Mouse (Mus musculus): Measurements from ENCODE around the gene Iqsec1. TPM values are rescaled to one million over a fixed set of nuclear protein-coding genes. Genes with fewer than 3 reads are reported as not detected.

Gene Iqsec1
- total RNA-seq, 2 experiments from 2014 or later = 343 TPM

DNA sequence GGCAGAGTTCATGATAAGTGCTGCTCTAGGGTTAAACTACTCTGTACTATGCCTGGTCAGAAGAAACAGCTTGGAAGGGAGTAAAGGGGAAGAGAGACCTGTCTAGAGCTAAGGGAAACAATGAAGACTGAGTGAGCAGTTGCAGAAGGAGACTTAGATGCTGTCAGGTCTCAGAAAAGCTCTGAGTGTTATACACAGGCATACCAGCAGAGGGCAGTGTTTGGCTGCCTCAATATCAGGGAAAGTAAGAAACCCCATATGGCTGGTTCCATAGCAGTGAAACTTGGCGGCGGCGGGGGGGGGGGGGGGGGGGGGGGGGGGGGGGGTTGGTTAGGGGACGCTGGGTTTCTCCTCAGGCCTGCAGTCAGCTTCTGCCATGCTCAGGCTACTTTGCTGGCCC lies 169.5 kb downstream of the Iqsec1 start:
- peak; percentile 70 to 77 for DNase-seq (ENCODE audit: low spot score in 2 of 2)

DNA sequence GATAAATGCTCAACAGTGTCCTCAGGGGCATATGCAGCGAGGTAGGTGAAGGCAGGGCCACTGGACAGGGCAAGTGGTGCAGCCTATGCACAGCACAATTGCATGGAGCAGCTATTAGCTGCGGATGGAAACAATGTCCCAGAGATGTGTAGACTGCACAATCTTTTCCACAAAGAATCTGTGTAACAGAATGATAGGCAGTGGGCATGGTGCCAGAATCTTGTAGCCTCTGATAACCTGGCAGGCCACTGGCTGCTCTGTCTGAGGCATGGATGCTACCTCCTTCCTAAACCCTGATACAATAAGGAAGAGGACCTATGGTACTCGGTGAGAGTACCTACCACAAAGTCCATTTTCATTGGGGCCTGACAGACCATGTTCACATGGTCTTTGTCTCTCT lies 171.9 kb downstream of the Iqsec1 start:
- DNase-seq (ENCODE audit: low spot score in 2 of 2) = no peak

DNA sequence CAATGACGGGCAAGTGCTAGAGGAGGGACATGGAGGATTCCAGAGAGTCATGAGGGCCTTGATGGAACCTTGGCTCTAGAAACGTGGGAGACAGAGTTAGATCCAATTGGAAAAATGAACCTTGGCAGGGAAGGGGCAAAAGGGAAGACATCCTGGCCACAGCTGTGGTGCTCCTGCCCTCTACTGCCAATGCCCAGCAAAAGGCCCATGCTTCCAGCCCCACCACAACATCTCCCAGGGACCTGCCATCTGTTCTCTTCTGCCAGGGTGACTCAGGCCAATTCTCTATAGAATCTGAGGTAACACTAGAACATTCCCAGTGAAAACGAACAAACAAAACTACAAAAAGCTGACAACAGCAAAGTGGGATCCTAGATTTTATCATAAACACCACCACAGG lies 173.1 kb downstream of the Iqsec1 start:
- DNase-seq (ENCODE audit: low spot score in 2 of 2) = no peak

DNA sequence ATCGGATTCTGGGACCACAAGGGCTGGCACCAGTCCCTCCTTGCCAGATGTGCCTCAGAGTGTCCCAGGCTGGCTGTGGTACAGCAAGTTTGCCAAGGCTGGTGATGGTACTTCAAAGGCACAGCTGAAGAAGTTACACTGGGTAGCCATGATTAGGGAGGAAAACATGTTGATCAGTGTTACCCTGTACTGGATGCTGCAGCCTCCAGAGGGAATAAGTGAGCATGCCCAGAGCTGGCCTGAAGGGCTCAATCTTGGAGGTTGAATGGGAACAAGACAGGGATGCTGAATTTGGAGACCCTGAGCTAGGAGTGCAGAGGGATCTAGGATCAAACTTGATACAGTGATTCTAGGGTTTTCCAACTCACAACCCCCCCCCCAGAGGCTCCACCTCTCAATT lies 175.0 kb downstream of the Iqsec1 start:
- DNase-seq (ENCODE audit: low spot score in 2 of 2) = no peak

DNA sequence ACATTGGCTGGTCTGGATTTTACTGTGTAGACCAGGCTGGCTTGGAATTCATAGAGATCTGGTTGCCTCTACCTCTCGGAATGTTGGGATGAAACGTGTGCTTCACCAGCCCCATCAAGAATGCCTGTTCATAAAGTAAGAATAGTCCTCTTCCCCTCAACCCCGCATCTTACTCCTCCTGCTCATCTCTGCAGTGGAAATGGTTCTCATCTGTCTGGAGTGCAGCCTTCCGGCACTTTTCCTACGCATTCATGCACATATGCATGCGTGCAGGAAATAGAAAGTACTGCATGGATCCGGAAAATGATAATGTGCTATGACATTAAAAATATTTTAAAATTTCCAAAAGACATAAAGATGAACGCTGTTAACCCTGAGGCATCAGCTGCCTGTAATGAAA lies 175.9 kb downstream of the Iqsec1 start:
- no peak for DNase-seq (ENCODE audit: low spot score in 2 of 2)

DNA sequence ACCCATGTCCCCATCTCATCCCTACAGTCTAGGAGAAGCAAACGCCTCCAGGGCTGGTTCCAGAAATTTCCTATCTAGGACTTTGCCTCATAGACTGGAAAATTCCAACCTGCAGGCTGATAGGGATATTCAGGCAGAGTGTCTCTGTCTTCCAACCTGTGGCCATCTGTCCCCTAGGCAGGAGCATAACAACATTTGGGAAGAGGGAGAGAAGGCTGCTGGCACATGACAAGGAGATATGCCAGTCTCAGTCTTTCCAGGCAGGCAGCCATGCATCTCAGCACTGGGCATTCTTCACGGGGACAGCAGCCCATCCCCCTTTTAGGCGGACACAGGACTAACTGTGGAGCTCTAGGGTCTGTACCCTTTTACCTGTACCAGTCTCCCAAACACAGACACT lies 176.4 kb downstream of the Iqsec1 start:
- DNase-seq (ENCODE audit: low spot score in 2 of 2) = peak in 1 of 2 experiments; percentile 33

DNA sequence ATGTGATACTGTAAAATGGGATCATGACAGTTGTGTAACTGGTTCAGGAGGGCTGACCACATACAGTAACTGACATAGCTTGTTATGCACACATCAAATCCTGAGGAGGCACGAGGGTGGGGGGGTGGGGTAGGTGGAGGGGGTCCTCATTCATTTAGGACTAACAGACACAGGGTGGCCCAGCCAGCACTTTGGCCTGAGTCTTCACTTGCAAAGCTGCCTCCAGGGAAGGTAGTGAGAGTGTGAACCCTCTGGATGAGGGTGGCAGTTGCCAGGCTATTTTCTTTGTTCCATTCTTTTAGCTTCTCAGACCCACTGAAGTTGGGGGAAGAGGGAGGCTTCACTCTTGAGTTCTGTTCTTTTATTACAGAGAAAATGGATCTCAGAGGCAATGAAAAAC lies 177.9 kb downstream of the Iqsec1 start:
- no peak for DNase-seq (ENCODE audit: low spot score in 2 of 2)

DNA sequence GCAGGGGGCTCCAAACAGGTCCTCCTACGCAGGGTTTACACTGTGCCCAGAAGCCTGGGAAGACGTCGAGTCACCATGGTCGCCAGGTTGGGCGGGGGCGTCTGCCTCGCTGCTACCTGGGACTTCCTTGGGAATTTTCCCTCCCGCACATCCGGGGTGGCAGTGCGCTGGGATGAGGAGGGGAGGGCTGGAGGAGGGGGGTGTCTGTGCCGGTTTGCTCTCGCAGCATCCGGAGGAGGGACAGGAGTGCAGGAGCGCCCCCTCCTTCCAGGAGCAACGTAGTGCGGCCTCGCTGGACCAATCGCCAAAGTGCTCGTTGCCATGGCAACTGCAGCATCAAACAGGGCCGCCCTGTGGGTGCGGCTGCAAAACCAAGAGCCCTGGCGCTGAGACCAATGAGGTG lies 178.5 kb downstream of the Iqsec1 start:
- DNase-seq (ENCODE audit: low spot score in 2 of 2) = peak; percentile 93 to 97

DNA sequence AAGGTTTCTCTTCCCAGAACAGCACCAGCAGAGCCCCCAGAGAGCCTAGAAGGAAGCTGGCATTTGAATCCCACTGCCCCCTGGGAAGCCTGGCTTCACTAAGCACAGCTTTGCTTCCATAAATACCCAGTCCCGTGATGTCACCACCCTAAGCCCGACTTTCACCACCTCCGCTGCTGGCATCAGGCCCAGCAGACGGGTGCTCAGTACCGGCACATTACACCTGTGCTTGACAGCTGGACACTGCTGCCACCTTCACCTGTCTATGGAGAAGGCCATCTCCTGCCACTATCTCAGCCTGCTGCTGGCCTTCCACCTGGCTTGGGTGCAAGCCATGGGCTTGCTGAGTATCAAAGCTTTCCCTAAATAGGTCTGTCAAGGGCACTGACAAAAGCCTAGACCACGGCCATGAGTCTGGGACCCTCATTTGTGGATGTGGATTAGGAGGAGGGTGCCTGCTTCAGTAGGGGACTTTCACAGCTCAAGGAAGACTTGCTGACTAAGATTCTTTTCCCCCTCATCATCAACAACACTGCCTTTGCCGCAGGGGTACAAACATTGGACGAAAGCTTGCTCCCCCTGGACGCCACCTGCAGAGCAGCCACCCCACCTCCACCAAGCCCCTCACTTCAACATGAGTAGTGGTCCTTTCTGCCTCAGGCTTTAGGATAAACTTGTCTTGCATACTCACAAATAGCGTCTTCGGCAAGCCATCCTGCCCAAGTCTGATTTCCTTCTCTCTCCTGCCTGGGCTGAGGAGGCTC lies 179.2 kb downstream of the Iqsec1 start:
- DNase-seq (ENCODE audit: low spot score in 2 of 2) = peak; percentile 61

DNA sequence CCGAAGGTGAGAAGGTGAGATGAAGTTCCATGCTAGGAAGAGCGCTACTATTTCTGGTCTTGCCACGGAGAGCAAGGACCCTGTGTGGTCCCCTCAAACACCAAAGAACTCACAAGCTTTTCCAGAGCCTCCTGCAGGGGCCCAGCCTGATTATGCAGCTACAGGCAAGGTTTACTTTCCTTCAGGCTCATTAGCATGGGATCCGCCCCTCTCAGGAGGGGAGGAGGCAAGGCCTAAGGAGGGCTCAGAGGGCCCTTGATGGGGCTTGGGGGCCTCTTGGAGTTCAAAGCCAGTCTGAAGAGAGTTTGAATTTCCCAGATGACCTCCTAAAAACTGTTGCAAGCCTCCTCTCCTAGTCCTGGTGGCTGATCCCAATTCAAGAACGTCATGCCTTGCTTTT lies 179.9 kb downstream of the Iqsec1 start:
- no peak for DNase-seq (ENCODE audit: low spot score in 2 of 2)

DNA sequence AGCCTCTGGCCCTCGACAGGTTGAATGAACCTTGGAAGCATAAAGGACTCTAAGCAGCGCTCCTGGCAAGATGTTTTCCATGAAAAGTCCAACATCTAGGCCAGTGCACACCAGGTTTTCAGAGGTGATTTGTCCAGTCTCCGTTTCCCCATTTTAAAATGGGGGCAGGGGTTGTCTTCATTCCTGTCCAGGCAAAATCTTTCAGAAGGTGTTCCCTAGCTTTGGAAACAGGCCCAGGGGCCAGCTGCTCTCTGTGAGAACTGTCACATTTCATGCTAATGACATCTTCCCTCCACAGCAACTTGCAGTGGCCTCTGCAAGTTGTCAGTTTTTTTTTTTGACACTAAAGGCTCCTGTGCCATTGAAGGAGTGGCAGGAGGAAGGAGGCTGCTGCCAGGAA lies 180.4 kb downstream of the Iqsec1 start:
- no peak for DNase-seq (ENCODE audit: low spot score in 2 of 2)

DNA sequence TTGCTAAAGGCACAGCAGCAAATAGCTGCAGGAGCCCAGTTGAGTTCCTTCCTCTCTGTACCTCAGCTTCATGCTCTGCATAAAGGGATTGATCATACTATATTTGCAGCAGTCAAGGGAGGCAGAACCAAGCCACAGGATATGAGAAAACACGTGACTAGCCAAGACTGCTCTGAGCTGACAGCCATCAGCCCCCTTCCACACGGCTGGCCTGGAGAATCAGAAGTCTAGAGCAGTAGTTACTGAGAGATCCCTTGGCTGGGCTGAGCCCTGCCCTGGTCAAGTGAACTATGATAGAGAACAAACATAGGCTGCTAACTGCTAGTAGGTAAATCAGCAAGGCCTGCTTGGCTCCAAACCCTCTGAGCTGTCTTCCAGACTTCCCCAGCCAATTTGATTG lies 180.9 kb downstream of the Iqsec1 start:
- no peak for DNase-seq (ENCODE audit: low spot score in 2 of 2)

DNA sequence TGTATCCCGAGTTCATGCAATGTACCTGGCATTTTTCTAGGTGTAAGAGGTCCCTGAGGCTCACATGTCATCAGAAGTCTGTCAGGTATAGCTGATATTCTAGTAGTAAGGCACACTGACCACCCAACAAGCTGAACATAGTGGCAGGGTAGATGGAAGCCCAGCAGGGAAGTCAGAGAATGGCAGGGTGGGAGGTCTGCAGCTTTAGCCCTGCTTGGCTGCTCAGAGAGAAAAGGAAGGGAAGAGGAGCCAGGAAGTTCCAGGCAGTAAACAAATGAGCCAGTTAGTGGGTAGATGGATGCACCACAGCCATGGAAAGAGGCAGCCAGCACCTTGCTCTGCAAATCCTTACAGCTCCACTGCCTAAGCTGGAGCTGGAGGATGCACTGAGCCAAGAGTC lies 181.7 kb downstream of the Iqsec1 start:
- no peak for DNase-seq (ENCODE audit: low spot score in 2 of 2)

DNA sequence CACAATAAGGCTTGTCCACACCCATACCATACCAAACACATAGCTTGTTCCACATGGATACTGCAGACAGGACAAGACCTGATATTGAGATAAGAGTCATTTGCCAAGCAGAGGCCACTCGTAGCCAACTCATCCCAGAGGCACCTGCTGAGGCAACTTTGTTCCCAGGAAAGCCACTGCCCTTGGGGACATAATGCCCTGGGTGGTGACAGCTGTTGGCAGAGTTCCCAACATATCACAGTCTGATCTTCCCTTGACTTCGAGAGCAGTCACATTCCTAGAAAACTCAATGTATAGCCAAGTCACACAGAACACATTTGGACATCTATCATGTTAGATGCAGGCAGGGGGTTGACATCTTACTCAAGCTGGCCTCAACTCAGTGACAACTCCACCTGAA lies 183.4 kb downstream of the Iqsec1 start:
- no peak for DNase-seq (ENCODE audit: low spot score in 2 of 2)

DNA sequence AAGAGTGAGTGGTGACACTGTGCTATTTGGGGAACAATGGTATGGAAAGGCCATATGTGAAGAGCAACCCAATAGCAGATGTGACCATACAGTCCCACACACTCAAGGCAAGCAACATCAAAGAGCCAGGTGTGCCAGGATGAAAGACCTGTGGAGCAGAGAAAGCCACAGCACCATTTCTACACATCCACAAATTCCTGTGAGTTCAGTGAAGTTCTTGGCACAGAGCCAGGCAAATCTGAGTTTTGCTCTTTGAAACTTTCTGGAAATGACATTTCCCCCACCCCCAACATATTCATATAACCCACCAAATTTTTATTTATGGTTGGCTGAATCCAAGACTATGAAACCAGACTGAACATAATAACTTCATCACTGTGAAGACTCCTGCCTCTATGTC lies 183.8 kb downstream of the Iqsec1 start:
- no peak for DNase-seq (ENCODE audit: low spot score in 2 of 2)

DNA sequence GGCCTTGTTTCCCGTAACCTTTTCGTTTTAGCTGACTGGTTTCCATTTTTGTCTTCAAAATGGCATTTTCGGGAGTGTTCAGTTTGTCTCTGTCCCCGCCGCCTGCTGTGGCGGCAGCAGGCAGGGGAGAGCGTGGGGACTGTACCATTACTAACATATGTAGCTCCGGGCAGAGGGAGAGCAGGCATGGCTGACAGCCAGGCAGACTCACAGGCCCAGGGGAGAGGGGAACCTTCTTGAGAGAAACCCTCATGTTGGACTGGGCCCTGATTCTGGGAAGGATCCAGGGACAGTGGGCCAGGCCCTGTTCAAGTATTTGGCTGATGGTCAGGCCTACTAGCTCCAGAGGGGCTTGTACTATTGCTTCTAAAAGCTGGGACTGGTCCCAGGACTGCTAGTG lies 185.9 kb downstream of the Iqsec1 start:
- DNase-seq (ENCODE audit: low spot score in 2 of 2) = peak; percentile 67 to 75

DNA sequence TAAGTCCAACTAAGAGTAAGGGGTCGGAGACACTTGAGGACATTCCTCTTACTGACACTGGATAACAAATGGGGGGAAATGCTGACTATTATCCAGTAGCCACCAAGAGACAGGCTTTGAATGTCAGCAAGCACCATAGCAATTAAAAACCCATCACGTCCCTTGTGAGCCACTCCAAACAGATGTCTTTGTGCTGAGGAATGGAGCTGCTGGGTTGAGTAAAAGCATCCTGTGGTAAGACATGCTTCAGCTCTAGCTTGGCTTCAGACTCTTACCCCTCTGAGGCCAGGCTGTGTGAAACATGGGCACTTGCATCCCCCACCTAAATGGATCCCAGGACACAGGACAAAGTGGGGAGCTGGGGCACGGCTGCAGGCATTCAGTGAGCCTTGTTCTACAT lies 186.4 kb downstream of the Iqsec1 start:
- DNase-seq (ENCODE audit: low spot score in 2 of 2) = no peak

DNA sequence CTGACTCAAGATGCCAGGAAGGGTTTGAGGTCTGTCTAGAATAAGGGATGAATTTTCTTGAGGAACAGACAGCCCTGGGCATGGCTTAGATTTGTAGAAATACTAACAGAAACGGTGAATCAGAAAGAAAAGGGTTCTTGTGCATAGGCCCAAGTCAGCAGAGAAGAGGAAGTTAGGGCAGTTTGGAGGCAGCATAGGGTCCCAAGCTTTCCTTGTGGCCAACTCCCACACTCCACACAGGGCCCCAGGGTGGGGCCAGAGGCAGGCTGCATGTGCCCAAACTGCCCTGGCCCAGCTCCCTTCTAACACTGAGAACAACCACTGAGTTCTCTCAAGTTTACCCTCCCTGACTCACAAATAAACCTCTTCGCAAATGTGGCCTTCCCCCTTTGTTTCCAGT lies 187.7 kb downstream of the Iqsec1 start:
- no peak for DNase-seq (ENCODE audit: low spot score in 2 of 2)

DNA sequence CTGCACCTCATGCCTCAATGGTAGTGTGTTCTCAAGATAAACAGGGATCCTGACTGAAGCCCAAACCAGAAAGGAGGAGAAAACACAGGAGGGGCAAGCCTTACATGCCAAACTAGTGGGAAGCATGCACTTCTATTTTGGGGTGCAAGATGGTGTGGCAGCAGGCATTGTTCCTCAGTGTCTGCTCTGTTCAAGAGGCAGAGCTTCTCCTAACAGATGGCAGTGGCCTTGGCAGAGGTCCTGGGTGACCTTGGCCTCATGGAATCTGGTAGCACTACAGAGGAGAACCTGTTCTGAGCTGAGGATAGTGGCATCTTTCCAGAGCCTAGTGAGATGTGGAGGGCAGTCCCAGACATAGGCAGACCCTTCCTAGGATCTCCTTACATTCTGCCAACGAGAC lies 189.4 kb downstream of the Iqsec1 start:
- no peak for DNase-seq (ENCODE audit: low spot score in 2 of 2)

DNA sequence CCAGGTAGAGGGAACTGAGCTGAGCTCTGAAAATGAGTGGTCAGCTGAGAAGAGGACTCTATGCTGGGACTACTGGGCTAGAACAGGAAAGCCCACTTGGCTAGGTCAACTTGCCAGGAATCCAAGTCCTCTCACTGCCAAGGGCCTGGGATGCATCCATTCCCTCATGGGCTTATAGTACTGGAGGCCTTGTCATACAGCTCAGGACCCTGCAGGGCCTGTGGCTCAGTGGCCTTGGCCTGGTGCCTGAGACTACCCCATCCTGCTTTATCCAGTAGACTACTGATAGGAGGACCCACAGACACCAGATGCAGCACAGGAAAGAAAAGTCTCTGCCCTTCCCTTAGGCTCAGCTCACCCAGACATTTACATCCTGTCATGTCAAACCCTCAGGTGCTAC lies 190.3 kb downstream of the Iqsec1 start:
- DNase-seq (ENCODE audit: low spot score in 2 of 2) = no peak

DNA sequence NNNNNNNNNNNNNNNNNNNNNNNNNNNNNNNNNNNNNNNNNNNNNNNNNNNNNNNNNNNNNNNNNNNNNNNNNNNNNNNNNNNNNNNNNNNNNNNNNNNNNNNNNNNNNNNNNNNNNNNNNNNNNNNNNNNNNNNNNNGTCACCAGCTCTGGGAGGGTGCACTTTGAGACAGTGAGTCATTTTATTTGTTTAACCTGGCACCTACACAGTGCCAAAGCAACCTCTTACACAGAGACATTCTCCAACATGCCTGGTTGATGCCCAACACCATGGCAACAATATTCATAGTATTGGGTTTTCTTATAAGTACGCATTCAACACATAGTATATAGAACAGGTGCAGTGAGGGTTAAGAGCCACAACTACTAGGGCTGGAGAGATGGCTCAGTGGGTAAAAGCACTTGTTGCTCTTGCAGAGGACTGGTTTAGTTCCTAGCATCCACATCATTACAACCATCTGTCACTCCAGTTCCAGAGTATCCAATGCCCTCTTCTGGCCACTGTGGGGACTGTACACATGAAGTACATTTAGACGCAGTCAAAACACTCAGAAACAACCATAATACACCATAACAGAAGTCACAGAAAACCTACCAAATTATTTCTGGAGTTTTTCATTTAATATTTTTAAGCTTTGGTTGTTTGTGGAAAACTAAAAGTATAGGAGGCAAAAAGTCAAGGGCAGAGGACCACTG lies 191.4 kb downstream of the Iqsec1 start:
- no peak for DNase-seq (ENCODE audit: low spot score in 2 of 2)

DNA sequence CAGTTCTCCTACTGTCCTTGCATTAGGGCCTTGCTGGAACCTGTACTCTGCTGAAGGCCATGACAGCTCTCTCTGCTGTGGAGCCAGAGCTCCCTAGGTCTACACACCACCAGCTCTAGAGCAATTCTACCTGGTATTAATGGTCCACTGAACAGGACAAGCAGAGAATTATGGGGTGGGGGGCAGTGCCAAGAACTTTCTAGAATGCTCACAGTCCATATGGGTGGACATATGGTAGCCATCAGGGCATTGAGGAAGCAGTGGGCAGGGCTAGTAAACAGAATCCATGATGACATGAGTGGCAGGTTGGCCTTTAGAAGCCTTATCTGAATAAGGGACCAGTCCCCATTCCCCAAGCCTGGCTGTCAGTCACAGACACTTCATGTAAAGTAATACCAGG lies 197.6 kb downstream of the Iqsec1 start:
- no peak for DNase-seq (ENCODE audit: low spot score in 2 of 2)

DNA sequence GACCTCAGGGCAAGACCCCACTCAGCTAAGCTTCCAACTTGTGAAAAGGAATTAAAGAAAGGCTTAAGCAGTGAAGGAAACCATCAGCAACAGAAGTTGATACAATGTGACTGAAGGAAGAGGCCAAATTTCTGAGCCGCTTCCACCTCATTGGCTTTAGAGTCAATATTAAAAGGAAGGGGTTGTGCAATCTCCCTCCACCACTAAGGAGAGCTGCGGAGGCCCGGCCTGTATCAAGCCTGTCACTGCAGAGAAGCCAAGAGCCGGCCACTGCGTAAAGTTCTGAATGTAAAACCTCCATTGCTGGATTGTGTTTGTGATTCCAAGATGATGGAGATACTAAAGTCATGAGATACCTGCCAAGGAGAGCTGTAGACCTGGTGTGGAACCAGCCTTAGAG lies 199.0 kb downstream of the Iqsec1 start:
- DNase-seq (ENCODE audit: low spot score in 2 of 2) = no peak

Measured in left cerebral cortex, adult 18-20 months (tissue).